Mouse (Mus musculus): ENCODE results near the gene Lad1.

Lad1 gene

DNA sequence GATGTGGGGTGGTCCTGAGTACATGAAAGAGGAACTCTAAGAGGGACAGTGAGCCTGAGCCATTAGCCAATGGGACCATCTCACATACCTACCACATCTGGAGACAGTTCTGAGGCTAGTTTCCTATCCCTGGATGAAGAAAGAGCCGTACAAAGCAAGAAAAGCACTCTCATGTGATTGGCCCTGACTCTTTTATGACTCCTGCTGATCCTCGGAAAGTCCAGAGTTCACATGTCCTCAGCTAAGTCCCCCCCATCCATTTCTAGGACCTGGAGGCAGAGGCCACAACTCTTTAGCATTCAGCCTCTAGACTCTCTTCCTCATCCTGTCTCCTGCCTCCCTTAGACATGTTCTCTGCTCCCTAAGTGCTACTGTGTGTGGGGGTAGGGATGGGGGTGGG is 58.9 kb downstream of the Lad1 start:
- DNase-seq (ENCODE audit: extremely low read depth, low read depth): no peak

DNA sequence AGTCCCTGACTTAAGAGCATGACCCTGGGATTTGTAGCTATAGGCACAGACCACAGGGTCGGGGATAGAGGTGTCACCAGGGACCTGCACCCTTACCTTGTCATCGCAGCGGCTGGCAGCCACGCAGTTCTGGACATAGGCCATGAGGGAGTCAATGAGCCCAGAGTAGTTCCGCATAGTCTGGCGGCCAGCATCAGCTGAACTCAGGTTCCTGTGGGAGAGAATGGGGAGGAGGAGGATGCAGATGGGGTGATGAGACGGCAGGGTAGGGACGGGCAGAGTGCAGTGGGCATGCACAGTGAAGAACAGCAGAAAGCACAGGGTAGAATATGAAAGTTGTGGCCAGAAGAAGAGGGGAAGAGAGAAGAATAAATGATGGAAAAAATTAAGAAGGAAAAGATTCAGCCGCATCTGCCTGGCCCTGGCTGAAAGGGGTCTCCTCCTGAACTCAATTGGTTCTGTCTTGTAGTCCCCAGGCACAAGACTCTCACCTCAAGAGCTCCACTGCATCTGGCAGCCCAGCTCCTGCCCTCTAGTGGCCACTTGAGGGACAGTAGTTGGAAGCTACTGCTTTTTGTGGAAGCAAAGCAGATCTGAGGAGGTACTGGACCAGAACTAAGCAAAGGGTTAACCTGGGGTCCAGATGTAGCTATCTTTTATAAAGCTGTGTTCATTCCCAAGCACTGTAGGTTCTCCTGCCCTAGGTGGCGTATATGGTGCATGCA is 64.1 kb downstream of the Lad1 start:
- peak; percentile 28 for DNase-seq (ENCODE audit: extremely low read depth, low read depth)
